Mouse (Mus musculus): ENCODE measurements around the gene Gm19345.

Gene Gm19345

DNA sequence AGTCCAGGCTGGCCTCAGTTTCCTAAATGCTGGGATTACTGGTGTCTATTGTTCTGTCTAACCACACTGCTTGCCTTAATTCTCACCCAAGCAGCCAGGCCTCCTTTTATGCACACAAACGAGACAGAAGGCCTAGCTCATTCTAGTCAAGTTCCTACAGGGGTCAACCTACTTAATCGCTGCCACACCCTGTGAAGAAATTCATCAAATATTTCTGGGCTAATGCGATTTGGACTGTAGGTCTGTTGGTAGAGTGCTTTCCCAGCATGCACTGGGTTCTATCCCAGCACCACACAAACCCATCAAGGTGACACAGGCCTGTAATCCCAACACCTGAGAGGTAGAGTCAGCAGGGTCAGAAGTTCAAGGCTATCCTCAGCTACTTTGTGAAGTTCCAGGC, 22.1 kb upstream of the Gm19345 start:
- no peak for DNase-seq

GRCm38 (mm10) chr7:19830682-19831156, 21.1 kb upstream of the Gm19345 start:
- DNase-seq = no peak

DNA sequence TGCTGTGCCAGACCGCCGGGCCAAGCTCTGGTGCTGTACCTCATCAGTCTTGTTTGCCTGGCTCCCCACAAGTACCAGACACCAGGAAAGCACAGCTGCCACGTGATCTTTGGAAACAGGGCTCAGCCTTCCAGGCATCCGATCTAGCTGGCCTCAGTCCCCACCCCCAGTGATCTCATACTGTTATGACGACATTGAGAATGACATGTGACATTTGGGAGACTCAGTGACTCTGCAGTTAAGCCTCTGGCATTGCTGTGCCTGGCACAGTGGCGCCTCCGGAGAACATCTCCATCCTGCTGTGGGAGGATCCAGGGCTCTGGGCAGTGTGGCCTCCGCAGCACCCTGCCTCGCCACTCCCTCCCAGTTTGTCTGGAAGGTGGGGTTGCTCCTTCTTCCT, 20.0 kb upstream of the Gm19345 start:
- no peak for DNase-seq

DNA sequence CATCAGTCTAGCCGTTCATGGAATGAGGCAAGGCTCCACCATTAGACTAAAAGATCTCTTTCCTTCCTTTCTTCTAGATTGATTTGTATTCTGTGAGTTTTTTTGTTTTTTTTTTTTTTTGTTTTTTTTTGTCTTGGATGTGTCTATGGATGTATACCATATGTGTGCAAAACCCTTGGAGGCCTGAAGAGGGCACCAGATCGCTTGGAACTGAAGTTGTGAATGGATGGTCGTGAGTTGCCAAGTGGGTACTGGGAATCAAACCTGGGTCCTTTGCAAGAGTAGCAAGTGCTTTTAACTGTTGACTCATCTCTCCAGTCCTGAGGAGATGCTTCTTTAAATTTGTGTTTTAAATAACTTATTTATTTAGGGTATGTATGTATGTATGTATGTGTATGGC, 17.7 kb upstream of the Gm19345 start:
- DNase-seq = no peak

DNA sequence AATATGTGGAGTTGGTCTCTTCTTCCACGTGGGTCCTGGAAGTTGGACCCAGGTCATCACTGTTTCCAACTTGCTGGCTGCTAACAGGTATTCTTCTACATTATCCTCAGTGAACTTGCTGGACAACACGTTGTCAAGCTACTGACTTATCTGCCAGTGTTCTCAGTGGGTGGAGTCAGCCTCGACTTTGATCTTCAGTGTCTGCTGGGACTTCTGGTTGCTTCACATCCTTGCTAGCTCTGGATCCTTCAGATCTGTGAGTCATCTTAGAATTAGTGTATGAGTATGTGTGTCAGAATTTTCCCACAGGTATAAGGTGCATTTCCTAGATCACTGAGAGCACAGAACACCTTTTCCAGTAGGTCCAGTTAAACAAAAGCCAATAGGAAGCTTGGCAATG, 15.0 kb upstream of the Gm19345 start:
- DNase-seq = no peak

GRCm38 (mm10) chr7:19840371-19840770, 11.4 kb upstream of the Gm19345 start:
- no peak for DNase-seq

DNA sequence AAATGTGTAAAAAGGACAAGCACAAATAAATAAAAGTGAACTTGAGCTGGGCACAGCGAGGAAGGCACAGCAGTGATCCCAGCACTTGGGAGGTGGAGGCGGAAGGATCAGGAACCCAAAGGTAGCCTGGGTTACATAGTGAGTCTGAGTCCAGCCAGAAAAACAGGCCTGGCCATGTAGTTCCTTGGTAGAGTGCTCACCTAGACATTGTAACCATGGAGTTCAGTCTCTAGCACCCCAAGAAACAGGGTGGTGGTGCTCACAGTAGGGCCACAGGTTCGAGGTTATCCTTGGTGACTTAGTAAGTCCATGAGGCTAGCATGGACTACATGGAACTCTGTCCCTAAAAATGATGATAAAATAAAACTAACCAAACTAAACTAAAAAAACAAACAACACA, 10.9 kb upstream of the Gm19345 start:
- DNase-seq = no peak

DNA sequence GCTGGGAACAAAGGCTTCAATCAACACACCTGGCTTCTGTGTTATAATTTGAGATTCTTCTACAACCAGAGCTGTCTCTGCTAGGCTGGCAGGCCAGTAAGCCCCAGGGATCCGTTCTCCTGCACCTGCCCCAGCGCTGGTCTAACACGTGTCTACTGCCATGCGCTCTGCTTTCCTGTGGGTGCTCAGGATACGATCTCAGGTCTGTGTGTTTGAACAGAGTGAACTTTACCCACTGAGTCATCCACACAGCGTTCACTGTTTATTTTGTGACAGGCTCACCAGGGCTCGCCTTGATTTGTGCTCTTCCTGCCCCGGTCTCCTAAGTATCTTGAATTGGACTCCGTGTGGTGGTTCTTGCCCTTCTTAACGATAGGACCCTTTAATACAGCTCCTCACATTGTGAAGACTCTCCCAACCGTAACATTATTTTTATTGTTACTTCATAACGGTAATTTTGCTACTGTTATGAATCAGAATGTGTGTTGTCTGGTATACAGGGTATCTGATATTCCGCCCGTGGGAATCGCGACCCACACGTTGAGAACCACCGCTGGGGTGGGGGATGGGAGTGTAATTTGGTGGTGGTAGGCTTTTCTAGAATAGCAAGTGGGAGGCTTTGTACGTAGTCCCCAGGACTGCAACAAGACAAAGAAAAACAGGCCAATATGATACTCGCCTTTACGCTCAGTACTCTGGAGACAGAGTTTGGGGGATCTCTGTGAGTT, 10.0 kb upstream of the Gm19345 start:
- DNase-seq = peak; percentile 64 to 82

GRCm38 (mm10) chr7:19842885-19843504, 8.8 kb upstream of the Gm19345 start:
- DNase-seq = peak; percentile 31 to 44

- DNase-seq = peak; percentile 76 to 77
Measured at GRCm38 (mm10) chr7:19843561-19843960, 8.2 kb upstream of the Gm19345 start.

DNA sequence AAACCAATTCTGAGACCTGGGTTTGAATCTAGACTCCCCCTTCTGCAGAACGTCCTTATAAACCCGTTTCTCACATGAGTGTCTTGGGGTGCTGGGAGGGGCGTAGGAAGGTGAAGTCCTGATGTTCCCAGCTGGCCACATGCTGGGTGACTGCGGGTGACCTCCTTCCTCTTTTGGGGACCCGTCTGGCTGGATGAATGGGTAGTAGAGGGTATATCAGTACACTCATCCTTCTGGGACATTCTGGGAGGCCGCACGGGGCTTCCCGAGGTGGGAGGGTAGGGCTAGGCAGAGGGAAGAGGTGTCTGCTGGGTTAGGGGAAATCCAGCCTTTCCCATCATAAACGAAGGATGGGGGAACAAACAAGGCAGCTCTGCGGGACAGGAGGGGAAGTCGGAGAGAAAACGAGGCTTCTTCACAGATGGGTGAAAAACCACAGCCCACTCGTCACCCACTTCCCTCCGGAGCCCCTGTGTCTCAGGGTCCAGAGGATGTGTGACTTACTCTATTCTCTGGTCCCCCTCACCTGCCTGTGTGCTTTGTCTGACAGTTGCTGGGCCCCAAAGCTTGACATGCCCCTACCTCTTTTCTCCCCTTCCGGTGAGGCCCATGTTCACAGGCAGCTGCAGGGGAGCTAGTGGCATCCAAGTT, 7.2 kb upstream of the Gm19345 start:
- peak; percentile 79 to 87 for DNase-seq

DNA sequence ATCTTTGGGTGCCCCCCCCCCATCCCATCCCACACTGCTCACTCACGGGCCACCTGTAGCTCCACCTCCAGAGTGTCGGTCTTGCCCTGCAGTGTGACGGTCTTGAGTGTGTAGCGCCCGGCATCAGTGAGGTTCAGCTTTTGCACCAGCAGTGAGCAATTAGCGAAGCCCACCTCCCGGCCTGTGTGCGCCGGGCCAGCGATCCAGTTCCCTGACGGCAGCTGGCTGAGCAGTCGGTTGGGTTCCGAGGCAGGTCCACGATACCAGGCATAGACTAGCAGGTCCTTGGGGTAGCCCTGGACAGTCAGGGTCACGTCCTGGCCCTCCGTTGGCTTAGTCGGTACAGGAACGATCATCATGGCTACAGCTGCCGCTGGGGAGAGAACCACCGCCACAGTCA, 1.7 kb downstream of the Gm19345 start:
- no peak for DNase-seq

DNA sequence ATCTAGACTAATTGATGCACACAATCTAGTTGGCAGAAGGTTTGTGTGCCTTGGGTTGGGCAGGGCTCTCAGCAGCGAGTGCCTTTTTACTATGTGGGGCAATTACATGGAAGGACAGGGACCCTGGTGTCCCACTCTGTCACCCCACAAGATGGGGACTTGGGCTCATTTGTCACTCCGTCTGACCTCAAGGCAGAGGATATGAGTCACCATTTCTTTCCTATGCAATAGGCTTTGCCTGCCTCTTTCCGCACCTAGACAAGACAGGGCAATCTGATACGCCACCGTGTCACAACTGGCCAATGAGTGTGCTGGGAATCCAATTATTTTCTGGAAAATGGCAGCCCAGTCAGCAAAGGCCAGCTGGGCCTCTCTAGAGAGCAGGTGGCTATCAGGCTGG, 3.9 kb downstream of the Gm19345 start:
- DNase-seq = no peak

DNA sequence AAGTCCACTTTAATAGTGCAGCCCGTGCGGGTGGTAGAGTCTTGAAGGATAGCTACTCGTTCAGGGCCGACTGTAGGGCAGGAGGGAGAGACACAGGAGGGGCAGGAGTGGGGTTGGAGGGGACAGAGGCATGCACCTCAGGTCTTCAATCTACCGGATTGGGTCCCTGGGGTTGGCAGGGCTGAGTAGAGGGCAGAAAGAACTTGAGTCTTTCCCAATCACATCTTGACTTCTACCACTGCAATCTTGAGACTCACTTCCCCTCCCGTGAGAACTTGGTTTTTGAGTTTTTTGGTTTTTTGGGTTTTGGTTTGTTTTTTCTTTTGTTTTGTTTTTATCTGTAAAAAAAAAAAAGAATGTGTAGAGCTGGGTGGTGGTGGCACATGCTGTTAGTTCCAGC, 4.5 kb downstream of the Gm19345 start:
- no peak for DNase-seq

DNA sequence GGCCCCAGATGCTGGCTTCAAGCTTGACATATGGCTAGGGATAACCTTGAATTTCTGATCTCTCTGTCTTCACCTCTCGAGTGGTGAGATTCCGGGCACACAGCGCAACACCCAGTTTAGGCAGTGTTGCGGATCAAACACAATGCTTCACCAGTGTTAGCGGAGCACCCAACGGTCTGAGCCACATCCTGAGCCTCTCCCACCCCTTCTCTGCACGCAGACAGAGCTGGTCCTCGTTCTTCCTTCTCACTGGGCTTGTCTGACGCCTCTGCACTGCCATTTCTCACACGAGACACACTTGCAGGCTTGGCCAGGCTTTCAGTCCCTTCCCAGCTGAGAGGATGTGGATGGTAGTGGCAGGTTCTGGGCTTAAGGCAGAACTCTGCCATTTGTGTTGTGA, 7.9 kb downstream of the Gm19345 start:
- peak; percentile 40 to 58 for DNase-seq

DNA sequence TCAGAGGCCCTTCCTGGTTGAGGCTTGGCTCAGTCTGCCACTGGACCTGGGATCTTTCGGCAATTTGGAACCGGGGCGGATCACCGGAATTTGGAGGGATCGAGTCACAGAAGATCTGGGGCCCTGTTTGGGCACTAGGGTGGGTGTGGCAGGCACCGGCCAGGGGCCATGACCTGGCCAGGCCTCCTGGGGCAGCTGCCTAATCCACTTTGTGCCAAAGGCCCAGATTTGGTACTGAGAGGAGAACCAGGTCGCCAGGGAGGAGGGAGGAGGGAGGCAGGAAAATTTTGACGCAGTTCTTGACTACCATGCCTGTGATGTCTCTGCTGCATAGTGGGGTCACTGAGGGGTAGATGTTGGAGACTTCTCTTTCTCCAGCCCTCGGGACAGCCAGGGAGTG, 9.4 kb downstream of the Gm19345 start, which contains the start of gene Ceacam16:
Gene Ceacam16, minus strand, starts transcription at position 101 of the 400 bp plus-strand sequence.
- no peak for DNase-seq

DNA sequence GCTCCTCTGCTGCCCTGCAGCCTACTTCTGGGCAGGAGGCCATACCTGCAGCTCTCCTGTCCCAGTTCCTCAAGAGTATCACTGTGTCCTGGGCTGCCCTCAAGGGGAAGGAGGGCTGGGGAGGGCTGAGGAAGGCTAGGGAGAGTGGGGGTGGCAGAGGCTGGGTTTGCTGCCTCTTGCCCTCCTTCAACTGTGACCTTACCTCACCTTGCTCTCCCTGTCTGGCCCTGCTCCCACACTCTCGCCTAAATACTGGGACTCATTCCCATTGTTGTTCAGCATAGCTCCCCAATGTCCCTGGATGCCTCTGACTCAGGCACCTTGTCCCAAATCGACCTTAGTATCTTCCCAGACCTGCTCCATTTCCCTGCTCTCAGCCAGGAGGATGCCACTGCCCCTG, 12.4 kb downstream of the Gm19345 start:
- no peak for DNase-seq

GRCm38 (mm10) chr7:19865246-19866036, 13.6 kb downstream of the Gm19345 start:
- no peak for DNase-seq

DNA sequence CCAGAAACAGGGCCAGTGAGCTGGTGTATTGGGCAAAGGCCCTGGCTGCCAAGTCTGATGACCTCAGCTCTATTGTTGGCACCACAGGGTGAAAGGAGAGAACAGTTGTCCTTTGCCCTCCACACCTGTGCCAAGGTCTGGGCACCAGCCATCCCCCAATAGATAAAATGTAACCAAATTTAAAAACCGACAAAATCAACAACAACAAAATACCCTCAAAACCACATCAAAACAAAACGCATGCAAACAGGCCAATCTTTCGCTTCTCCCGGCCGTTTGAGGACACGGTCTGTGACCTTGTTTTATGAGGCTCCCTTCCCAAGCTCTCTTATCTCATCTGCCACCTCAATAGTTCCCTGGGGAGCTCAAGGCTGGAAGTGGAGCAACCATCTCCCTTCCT, 14.7 kb downstream of the Gm19345 start:
- DNase-seq = no peak

DNA sequence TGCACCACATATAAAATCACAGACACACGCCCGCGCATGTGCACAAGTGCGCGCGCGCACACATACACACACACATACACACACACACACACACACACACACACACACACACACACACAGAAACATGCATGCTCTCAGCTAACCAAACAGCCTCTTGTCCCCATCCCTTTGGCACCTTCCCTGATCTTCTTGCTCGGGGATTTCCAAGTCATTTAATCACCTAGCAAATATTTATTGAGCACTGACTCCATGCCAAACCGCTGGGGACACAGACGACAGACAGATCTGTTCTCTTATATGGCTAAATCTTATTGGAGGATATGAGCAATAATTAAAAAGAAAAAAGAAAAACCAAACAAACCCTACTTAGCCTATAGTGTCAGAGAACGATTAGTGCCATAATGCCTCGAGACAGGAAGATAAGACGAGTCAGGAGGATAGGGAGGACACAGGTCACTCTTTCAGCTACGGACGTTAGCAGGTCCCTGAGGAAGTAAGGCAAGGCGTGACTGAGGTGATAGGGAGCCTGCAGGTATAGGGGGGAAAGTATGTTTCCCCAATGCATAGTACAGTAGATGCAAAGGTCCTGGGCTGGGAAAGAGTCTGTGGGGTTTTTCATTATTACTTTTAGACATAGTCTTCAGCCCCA, 16.1 kb downstream of the Gm19345 start:
- no peak for DNase-seq

DNA sequence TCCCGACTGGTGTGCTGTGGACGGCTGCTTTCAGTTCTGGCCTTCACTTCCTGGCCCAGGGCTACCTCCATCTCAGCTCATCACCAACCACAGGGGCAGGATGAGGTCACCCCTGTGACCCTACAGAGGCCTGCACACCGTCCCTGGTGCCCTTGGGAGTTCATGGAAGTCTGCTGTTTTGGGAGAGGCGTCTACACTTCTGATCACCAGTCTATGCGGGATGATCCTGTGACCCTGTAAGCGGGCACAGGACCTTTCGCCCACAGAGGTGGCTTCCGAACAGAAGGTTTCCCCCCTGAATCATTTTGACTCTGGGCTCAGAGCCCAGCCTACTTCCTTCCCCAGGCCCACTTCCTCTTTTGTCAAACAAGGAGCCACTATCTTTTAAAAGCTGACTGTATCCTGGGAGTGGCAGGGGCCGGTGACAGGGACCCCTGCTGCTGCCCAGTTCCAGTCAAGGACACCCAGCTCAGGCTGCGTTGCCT, 19.4 kb downstream of the Gm19345 start:
- peak; percentile 51 for DNase-seq

DNA sequence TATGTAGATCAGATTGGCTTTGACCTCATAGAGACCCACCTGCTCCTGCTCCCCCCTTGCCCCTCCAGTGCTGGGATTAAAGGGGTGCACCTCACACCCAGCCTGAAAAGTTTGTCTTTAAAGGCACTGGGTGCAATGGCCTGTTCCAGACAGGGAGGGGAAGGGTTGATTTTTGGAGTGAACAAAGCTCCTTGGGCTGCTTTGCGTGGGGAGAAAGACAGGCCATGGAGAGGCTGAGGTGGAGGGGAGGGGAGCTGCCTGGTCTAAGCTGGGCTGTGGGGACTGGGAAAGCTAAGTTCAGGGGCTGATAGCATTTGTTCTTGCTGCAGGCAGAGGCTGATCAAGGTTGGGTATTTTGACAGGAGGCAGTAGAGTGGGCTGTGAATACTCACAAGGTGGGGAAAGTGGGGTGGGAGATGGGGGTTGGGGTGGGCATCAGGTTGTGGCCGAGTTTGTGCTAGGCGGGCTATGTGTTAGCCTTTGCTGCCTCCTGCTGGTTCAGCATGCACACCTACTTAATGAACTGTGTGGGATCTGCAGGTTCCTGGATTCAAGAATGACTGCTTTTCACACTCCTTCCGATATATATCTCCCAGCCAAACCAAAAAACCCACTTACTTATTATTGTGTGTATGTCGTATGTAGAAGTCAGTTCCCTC, 20.3 kb downstream of the Gm19345 start:
- DNase-seq = peak; percentile 71 to 72
